Mouse (Mus musculus) MEL (cell line): ENCODE data around the gene Gm853. TPM values are rescaled to one million over a fixed set of nuclear protein-coding genes. Genes with fewer than 3 reads are reported as not detected.

ENCODE experiments used
- DNase-seq: peaks from one replicate; pipeline ENCODE4 v3.0.0; 2011; ENCODE audit warnings: low read depth, low spot score
- H3K27ac ChIP-seq: 2 replicates; pipeline ENCODE4 v1.5.1; 2012; ENCODE audit warnings: low read depth, mild to moderate bottlenecking, control low read depth, low read length, moderate library complexity; ENCODE audit not compliant: control insufficient read depth
- H3K27me3 ChIP-seq, 2 experiments: fragments of 150-350 bp in 1 of 2; sonication (generic) in 1 of 2; 2 replicates each; pipeline ENCODE4 v1.6.1; 2012; ENCODE audit warnings: low read length in 2 of 2, mild to moderate bottlenecking in 2 of 2, improper control_type of control experiment in 1 of 2, moderate library complexity in 1 of 2; ENCODE audit not compliant: insufficient read depth in 2 of 2, control insufficient read depth in 1 of 2
- H3K36me3 ChIP-seq, 2 experiments: 2 replicates each; pipeline ENCODE4 v1.6.1; 2012 to 2014; ENCODE audit warnings: low read length in 2 of 2, improper control_type of control experiment in 1 of 2, inconsistent platforms in 1 of 2, mild to moderate bottlenecking in 1 of 2; ENCODE audit not compliant: insufficient read depth in 2 of 2, control insufficient read depth in 1 of 2
- H3K4me1 ChIP-seq, 2 experiments: fragments of 150-350 bp in 1 of 2; sonication (generic) in 1 of 2; 2 replicates each; pipeline ENCODE4 v1.6.1; 2012; ENCODE audit warnings: low read length in 2 of 2, improper control_type of control experiment in 1 of 2, mild to moderate bottlenecking in 1 of 2; ENCODE audit not compliant: insufficient read depth in 2 of 2, control insufficient read depth in 1 of 2
- H3K4me3 ChIP-seq, 2 experiments: fragments of 150-350 bp in 1 of 2; sonication (generic) in 1 of 2; 2 replicates each; pipeline ENCODE4 v1.5.1; 2012; ENCODE audit warnings: low read depth in 2 of 2, low read length in 2 of 2, mild to moderate bottlenecking in 2 of 2, moderate library complexity in 2 of 2, control low read depth in 1 of 2, improper control_type of control experiment in 1 of 2; ENCODE audit not compliant: control insufficient read depth in 1 of 2, insufficient read depth in 1 of 2
- H3K79me2 ChIP-seq: 2 replicates; pipeline ENCODE4 v1.6.1; 2012; ENCODE audit warnings: mild to moderate bottlenecking, low read length, moderate library complexity; ENCODE audit not compliant: control insufficient read depth, poor library complexity, insufficient read depth
- H3K9ac ChIP-seq: 2 replicates; pipeline ENCODE4 v1.6.1; 2012; ENCODE audit warnings: low read depth, mild to moderate bottlenecking, control low read depth, low read length, moderate library complexity; ENCODE audit not compliant: control insufficient read depth, poor library complexity, severe bottlenecking
- H3K9me3 ChIP-seq: fragments of 150-350 bp; sonication (generic); replicated peaks from 2 replicates; pipeline ENCODE4 v1.6.1; 2012; ENCODE audit warnings: mild to moderate bottlenecking, low read length, improper control_type of control experiment, moderate library complexity; ENCODE audit not compliant: insufficient read depth
- CTCF ChIP-seq, 3 experiments: IDR thresholded peaks in 2 of 3; conservative IDR thresholded peaks in 1 of 3; 2 replicates each; pipeline ENCODE4 v1.5.1; 2011 to 2012; ENCODE audit warnings: low read length in 3 of 3, low read depth in 2 of 3, mild to moderate bottlenecking in 2 of 3, improper control_type of control experiment in 1 of 3, inconsistent platforms in 1 of 3, mixed read lengths in 1 of 3, moderate library complexity in 1 of 3; ENCODE audit not compliant: control insufficient read depth in 1 of 3, insufficient read depth in 1 of 3, poor library complexity in 1 of 3, severe bottlenecking in 1 of 3
- E2F4 ChIP-seq: IDR thresholded peaks from 2 replicates; pipeline ENCODE4 v1.6.1; 2011; ENCODE audit warnings: low read depth, low read length, improper control_type of control experiment, borderline replicate concordance
- EP300 ChIP-seq, 2 experiments: IDR thresholded peaks; 2 replicates each; pipeline ENCODE4 v1.6.1; 2011; ENCODE audit warnings: improper control_type of control experiment in 2 of 2, low read length in 2 of 2, low read depth in 1 of 2, mild to moderate bottlenecking in 1 of 2
- ETS1 ChIP-seq: IDR thresholded peaks from 2 replicates; pipeline ENCODE4 v1.6.1; 2012; ENCODE audit warnings: low read depth, mild to moderate bottlenecking, inconsistent platforms, low read length, improper control_type of control experiment, moderate library complexity
- GATA1 ChIP-seq: IDR thresholded peaks from 2 replicates; pipeline ENCODE4 v1.6.1; 2011; ENCODE audit warnings: low read depth, low read length, improper control_type of control experiment
- HCFC1 ChIP-seq: IDR thresholded peaks from 2 replicates; pipeline ENCODE4 v1.6.1; 2012; ENCODE audit warnings: low read depth, mild to moderate bottlenecking, inconsistent platforms, low read length, improper control_type of control experiment, moderate library complexity
- MAFK ChIP-seq: IDR thresholded peaks from 2 replicates; pipeline ENCODE4 v1.6.1; 2011; ENCODE audit warnings: low read depth, mild to moderate bottlenecking, low read length, improper control_type of control experiment, borderline replicate concordance
- MAX ChIP-seq: IDR thresholded peaks from 2 replicates; pipeline ENCODE4 v1.6.1; 2011; ENCODE audit warnings: low read length, improper control_type of control experiment
- MAZ ChIP-seq: IDR thresholded peaks from 2 replicates; pipeline ENCODE4 v1.6.1; 2012; ENCODE audit warnings: low read depth, mild to moderate bottlenecking, inconsistent platforms, low read length, improper control_type of control experiment
- MEF2A ChIP-seq: IDR thresholded peaks from 2 replicates; pipeline ENCODE4 v1.6.1; 2014; ENCODE audit warnings: low read depth, mild to moderate bottlenecking, inconsistent platforms, low read length, improper control_type of control experiment; ENCODE audit not compliant: poor library complexity, insufficient replicate concordance, severe bottlenecking; ENCODE audit errors: extremely low read depth
- NELFE ChIP-seq: IDR thresholded peaks from 2 replicates; pipeline ENCODE4 v1.6.1; 2011; ENCODE audit warnings: low read depth, low read length, improper control_type of control experiment
- POLR2AphosphoS2 ChIP-seq: IDR thresholded peaks from 2 replicates; pipeline ENCODE4 v1.6.1; 2011; ENCODE audit warnings: low read length, improper control_type of control experiment
- POLR2AphosphoS5 ChIP-seq: IDR thresholded peaks from 2 replicates; pipeline ENCODE4 v1.6.1; 2012; ENCODE audit warnings: low read depth, borderline replicate concordance, mild to moderate bottlenecking, inconsistent platforms, low read length, moderate library complexity, mixed read lengths
- RAD21 ChIP-seq: IDR thresholded peaks from 2 replicates; pipeline ENCODE4 v1.6.1; 2011; ENCODE audit warnings: mild to moderate bottlenecking, low read depth, low read length, improper control_type of control experiment
- RCOR1 ChIP-seq: IDR thresholded peaks from 2 replicates; pipeline ENCODE4 v1.6.1; 2012; ENCODE audit warnings: low read depth, mild to moderate bottlenecking, inconsistent platforms, low read length, improper control_type of control experiment
- SIN3A ChIP-seq: IDR thresholded peaks from 2 replicates; pipeline ENCODE4 v1.6.1; 2012; ENCODE audit warnings: low read length, improper control_type of control experiment, inconsistent platforms
- SMC3 ChIP-seq: IDR thresholded peaks from 2 replicates; pipeline ENCODE4 v1.6.1; 2011; ENCODE audit warnings: low read depth, low read length, improper control_type of control experiment
- TAL1 ChIP-seq: IDR thresholded peaks from 2 replicates; pipeline ENCODE4 v1.6.1; 2012; ENCODE audit warnings: mild to moderate bottlenecking, inconsistent platforms, low read length, moderate library complexity, mixed read lengths
- TBP ChIP-seq: IDR thresholded peaks from 2 replicates; pipeline ENCODE4 v1.8.0; 2011; ENCODE audit warnings: low read depth, low read length, improper control_type of control experiment
- TCF12 ChIP-seq: IDR thresholded peaks from 2 replicates; pipeline ENCODE4 v1.6.1; 2014; ENCODE audit warnings: low read depth, mild to moderate bottlenecking, inconsistent platforms, low read length, improper control_type of control experiment, moderate library complexity
- UBTF ChIP-seq: IDR thresholded peaks from 2 replicates; pipeline ENCODE4 v1.6.1; 2012; ENCODE audit warnings: low read depth, mild to moderate bottlenecking, inconsistent platforms, low read length, improper control_type of control experiment, moderate library complexity, borderline replicate concordance; ENCODE audit not compliant: insufficient read depth
- USF1 ChIP-seq: IDR thresholded peaks from 2 replicates; pipeline ENCODE4 v1.6.1; 2014; ENCODE audit warnings: low read depth, mild to moderate bottlenecking, inconsistent platforms, low read length, improper control_type of control experiment, moderate library complexity
- USF2 ChIP-seq, 2 experiments: IDR thresholded peaks; 2 replicates each; pipeline ENCODE4 v1.6.1; 2011 to 2012; ENCODE audit warnings: improper control_type of control experiment in 2 of 2, low read length in 2 of 2, borderline replicate concordance in 1 of 2, inconsistent platforms in 1 of 2, low read depth in 1 of 2, mild to moderate bottlenecking in 1 of 2; ENCODE audit not compliant: insufficient read depth in 1 of 2
- ZC3H11A ChIP-seq: IDR thresholded peaks from 2 replicates; pipeline ENCODE4 v1.6.1; 2012; ENCODE audit warnings: low read depth, mild to moderate bottlenecking, inconsistent platforms, low read length, improper control_type of control experiment
- ZMIZ1 ChIP-seq: IDR thresholded peaks from 2 replicates; pipeline ENCODE4 v1.6.1; 2012; ENCODE audit warnings: low read depth, mild to moderate bottlenecking, inconsistent platforms, low read length, improper control_type of control experiment, moderate library complexity
- ZNF384 ChIP-seq: IDR thresholded peaks from 2 replicates; pipeline ENCODE4 v1.6.1; 2012; ENCODE audit warnings: low read depth, mild to moderate bottlenecking, inconsistent platforms, low read length, improper control_type of control experiment
- polyA plus RNA-seq, 2 experiments: library from polyadenylated mRNA; stranded (reverse) in 1 of 2; unstranded in 1 of 2; fragments of >175 nt in 1 of 2; fragments of >200 nt in 1 of 2; gene quantifications; 2 replicates each; pipeline versions ENCODE4 v1.2.1 to v1.2.4; 2012; ENCODE audit warnings: low replicate concordance in 2 of 2, low read depth in 1 of 2; ENCODE audit not compliant: insufficient read length in 2 of 2, insufficient read depth in 1 of 2, missing spikeins in 1 of 2
- total RNA-seq: library from RNA; depleted of rRNA; stranded (reverse); fragments of 300-350 nt; gene quantifications from 2 replicates; pipeline ENCODE4 v1.2.3, GENCODE M21; 2012

Gene Gm853
- total and polyA plus RNA-seq, 3 experiments = 0.04 TPM; not detected in 2

DNA sequence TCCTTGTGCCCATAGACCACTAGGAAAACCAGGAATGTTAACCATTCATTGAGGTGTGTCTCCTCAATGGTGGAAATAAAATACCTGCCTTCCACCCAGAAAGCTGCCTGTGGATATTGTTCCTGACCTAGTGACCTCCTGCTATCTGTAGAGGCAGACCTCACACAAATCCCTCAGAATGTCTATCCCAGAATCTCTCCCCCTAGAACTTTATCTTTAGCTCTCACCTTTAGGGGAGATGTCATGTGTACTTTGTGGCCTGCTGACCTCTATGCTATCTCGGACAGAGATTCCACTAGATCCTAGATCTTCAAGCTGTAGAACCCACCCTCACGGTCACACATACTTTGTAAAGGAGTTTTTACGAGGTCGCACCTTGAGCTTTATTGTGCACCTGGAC is 9.0 kb downstream of the Gm853 start:
- H3K27ac ChIP-seq = no peak overlapping the region
- H3K4me1 ChIP-seq = peaks cover 8 to 26% of the 10 kb centered on the region in 2 experiments
- no peak for DNase-seq
- H3K9me3 ChIP-seq = no peaks in the 10 kb centered on the region
- H3K4me3 ChIP-seq = no peak overlapping the region
- H3K36me3 ChIP-seq = peaks cover 0 to 17% of the 10 kb centered on the region in 2 experiments; a peak in 2 of 4 replicates
- H3K79me2 ChIP-seq = no peaks in the 10 kb centered on the region
- H3K9ac ChIP-seq = no peak overlapping the region
- no peak for TF ChIP-seq ZC3H11A
- peak; percentile 38 for TF ChIP-seq TAL1
- no peak for TF ChIP-seq SIN3A
- no peaks in the 10 kb centered on the region for H3K27me3 ChIP-seq

DNA sequence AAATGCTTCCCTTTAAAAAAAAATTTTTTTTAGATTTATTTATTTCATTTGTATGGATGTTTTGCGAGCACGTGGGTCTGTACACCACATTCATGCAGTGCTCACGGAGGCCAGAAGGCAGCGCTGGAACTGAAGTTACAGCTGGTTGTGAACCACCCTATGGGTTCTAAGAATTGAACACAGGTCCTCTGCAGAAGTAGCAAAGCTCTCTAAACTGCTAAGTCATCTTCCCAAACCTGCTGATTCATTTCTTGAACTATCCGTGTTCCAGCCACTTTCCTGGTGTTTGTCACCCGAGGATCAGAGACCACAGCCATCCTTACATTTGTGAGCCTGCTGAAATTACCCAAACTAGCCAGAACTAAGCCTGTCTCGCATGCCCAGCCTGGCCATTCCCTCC is 9.8 kb downstream of the Gm853 start:
- H3K9ac ChIP-seq = no peak overlapping the region
- H3K27ac ChIP-seq = no peak overlapping the region
- no peaks in the 10 kb centered on the region for H3K79me2 ChIP-seq
- 0 out of 2 replicates have a peak, but pooled peaks have one; percentile 2 for TF ChIP-seq USF1
- no peak for TF ChIP-seq ETS1
- TF ChIP-seq GATA1 = no peak
- peak; percentile 9 to 29 (median 10); a peak in 1 of 6 replicates for TF ChIP-seq CTCF (IDR thresholded peaks at IDR 0.05 in 2 of 3, conservative IDR thresholded peaks at IDR 0.05 in 1 of 3; ENCODE audit: control insufficient read depth in 1 of 3, insufficient read depth in 1 of 3, low read depth in 2 of 3, low read length in 3 of 3, poor library complexity in 1 of 3, severe bottlenecking in 1 of 3)
- H3K4me1 ChIP-seq = peaks cover 8 to 26% of the 10 kb centered on the region in 2 experiments
- DNase-seq = peak; percentile 61
- no peak overlapping the region for H3K4me3 ChIP-seq
- H3K9me3 ChIP-seq = no peaks in the 10 kb centered on the region
- peaks cover 0 to 17% of the 10 kb centered on the region in 2 experiments; a peak in 2 of 4 replicates for H3K36me3 ChIP-seq
- H3K27me3 ChIP-seq = no peaks in the 10 kb centered on the region

- DNase-seq = peak; percentile 50
- peaks cover 0 to 17% of the 10 kb centered on the region in 2 experiments; a peak in 2 of 4 replicates for H3K36me3 ChIP-seq
- H3K9me3 ChIP-seq = no peaks in the 10 kb centered on the region
- H3K27me3 ChIP-seq = no peaks in the 10 kb centered on the region
- no peaks in the 10 kb centered on the region for H3K79me2 ChIP-seq
- H3K4me1 ChIP-seq = peaks cover 8 to 26% of the 10 kb centered on the region in 2 experiments
- H3K4me3 ChIP-seq = no peak overlapping the region
- H3K9ac ChIP-seq = no peak overlapping the region
- H3K27ac ChIP-seq = no peak overlapping the region
- TF ChIP-seq RCOR1 (0 out of 2 replicates have a peak, but pooled peaks have one; percentile 22), ETS1 (no peak), MEF2A (no peak), UBTF (no peak), MAX (no peak), TCF12 (peak; percentile 42; the same call in 1 of the 2 replicates), E2F4 (no peak), MAFK (no peak), SMC3 (no peak), TBP (no peak), USF2 (IDR thresholded peaks at IDR 0.05; ENCODE audit: borderline replicate concordance in 1 of 2, insufficient read depth in 1 of 2, low read depth in 1 of 2, low read length in 2 of 2) (no peak), POLR2AphosphoS5 (no peak), MAZ (no peak), ZMIZ1 (no peak), NELFE (no peak), EP300 (IDR thresholded peaks at IDR 0.05; ENCODE audit: low read depth in 1 of 2, low read length in 2 of 2) (peak; percentile 58 to 63; a peak in 3 of 4 replicates), POLR2AphosphoS2 (no peak), ZC3H11A (no peak), HCFC1 (no peak), ZNF384 (no peak), RAD21 (no peak), GATA1 (peak; percentile 54; the same call in 1 of the 2 replicates)
These were observed 10.3 kb downstream of the Gm853 start for GRCm38 (mm10) chr4:130211870-130212269.
